Mouse (Mus musculus): Measurements from ENCODE around the gene Eif4e3.

DNA sequence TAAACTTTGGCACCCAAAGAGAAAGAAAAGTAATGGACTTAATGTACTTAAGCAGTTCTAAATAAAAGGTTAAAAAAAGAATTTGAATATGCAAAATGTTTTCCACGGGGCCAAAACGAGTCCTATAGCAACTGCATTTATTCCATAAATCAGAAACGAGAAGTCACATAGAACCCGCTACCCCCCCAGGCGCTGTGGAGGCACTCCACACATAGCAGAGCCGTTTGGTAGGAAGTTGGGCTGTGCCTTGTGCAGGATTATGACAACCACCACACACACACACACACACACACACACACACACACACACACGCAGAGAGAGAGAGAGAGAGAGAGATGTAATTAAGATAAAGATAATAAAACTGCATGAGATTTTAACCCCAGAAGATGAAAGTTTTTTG lies 46.1 kb downstream of the Eif4e3 start:
- TF ChIP-seq CTCF (IDR thresholded peaks at IDR 0.05; ENCODE audit: control insufficient read depth, insufficient read depth, insufficient replicate concordance, low read depth, low read length) (no peak), POLR2A (IDR thresholded peaks at IDR 0.05; ENCODE audit: control insufficient read depth, low read depth, low read length) (no peak)

All from testis, adult 2 months (tissue).